Mouse (Mus musculus) ES-E14 (cell line): ENCODE measurements around the gene Txndc11.

Experiments used
- HCFC1 ChIP-seq: IDR thresholded peaks from 2 replicates; pipeline ENCODE4 v1.6.1; 2012; ENCODE audit warnings: low read length, inconsistent platforms, borderline replicate concordance; ENCODE audit not compliant: insufficient read depth
- MAFK ChIP-seq: IDR thresholded peaks from 2 replicates; pipeline ENCODE4 v1.6.1; 2014; ENCODE audit warnings: mild to moderate bottlenecking, low read depth, low read length, inconsistent platforms; ENCODE audit not compliant: insufficient read depth
- ZNF384 ChIP-seq: IDR thresholded peaks from 2 replicates; pipeline ENCODE4 v1.6.1; 2012; ENCODE audit warnings: low read depth, low read length, inconsistent platforms

DNA sequence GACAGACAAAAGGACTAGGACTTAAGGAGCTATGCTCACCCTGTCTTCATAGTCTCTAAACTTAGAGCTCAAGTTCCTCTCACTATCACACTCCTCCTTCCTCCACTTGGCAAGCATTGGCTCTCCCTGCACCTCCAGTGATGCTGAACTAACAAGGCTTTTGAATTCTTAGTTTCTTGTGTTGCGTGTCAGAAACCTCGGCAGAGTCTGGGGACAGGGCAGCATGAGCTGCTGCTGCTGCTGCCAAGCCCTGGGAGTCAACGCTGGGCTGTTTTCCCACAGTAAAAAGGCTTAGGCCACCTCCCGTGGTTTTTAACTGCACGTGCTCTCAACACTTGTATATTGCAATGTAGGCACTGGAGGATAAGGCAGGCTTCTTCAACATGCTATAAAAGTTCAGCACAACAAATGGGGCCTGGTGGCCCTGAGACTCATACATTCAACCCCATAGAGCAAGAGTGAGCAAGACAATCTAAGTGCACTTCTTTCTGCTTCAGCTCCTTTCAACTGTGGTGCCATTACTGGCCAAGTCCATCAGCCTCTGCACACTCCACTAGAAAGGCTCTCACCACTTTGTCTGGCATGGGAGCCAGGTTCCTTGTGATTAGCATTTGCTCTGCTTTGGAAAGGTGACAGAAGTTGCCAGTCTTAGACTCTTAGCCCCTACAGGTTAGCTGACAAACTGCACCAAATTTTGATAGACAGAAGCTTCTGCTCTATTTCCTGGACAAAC is 47.4 kb downstream of the Txndc11 start:
- no peak for TF ChIP-seq HCFC1
- TF ChIP-seq MAFK, result no peak
- no peak for TF ChIP-seq ZNF384
